Mouse (Mus musculus): ENCODE measurements around the gene Samhd1. TPM values are rescaled to one million over a fixed set of nuclear protein-coding genes. Genes with fewer than 3 reads are reported as not detected.

Samhd1 gene
- polyA plus RNA-seq (2014; fragmentation: Nextera tagmentation; extraction: Ambion mirVana) = 13.2 and 14.9 TPM in 2 replicates

DNA sequence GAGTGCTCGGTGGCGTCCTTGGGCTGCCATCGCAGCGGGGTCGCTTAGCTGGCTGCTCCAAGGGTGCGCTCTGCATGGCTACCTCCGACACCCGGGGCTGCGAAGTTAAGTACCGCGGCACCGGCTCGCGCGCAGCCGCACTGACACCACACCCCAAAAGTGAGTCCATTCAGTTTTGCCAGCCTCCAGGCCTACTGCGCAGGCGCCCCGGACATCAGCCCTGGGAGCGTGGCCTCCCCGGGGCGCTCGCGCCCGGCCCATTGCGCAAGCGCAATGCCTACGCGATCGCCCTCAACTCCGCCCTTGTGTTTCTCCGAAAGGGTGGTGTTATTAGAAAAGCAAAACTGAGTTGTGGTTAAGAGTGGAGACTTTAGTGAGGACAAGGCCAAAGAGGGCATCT is at the start of gene Samhd1:
Gene Samhd1 (minus strand): TSS at position 252 of the 400 bp plus-strand sequence.
- H3K36me3 ChIP-seq (ENCODE audit: control insufficient read depth, insufficient read depth, low read length) = no peaks in the 10 kb centered on the region
- H3K27ac ChIP-seq (ENCODE audit: low read depth, low read length) = 0 out of 2 replicates have a peak within 1 kb of the TSS, but pooled peaks have one; percentile 2
- ATAC-seq (ENCODE audit: low read depth) = peak; percentile 90
- peak within 1 kb of the TSS; percentile 37 for H3K9ac ChIP-seq (replicated peaks; ENCODE audit: low read depth, low read length)
- no peaks in the 10 kb centered on the region for H3K9me3 ChIP-seq (ENCODE audit: control insufficient read depth, low read length)
- H3K4me2 ChIP-seq (ENCODE audit: low read depth, low read length) = peak within 1 kb of the TSS; percentile 62
- no peaks in the 10 kb centered on the region for H3K4me1 ChIP-seq (ENCODE audit: control insufficient read depth, insufficient read depth, low read length)
- H3K4me3 ChIP-seq (ENCODE audit: low read depth, low read length) = peak within 1 kb of the TSS; percentile 57
- WGBS = under 1% methylated on average over 32 of the region's 32 CpGs
- no peaks in the 10 kb centered on the region for H3K27me3 ChIP-seq (ENCODE audit: control insufficient read depth, insufficient read depth, low read length)

DNA sequence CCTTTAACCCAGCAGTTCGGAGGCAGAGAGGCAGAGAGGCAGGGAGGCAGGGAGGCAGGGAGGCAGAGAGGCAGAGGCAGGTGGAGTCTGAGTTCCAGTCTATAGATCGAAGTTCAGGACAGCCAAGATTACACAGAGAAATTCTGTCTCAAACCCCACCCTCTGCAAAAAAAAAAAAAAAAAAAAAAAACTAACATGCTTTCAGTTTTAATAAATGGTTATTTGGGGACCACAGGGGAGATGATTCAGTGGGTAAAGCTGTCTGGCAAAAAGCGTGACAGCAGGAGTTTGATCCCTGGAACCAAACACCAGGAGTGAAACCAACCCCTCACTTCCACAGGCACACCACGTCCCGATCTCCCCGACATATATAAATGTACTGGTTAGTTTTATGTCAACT is 43.1 kb upstream of the Samhd1 start:
- Histone ChIP-seq H3K27me3 (ENCODE audit: control insufficient read depth, insufficient read depth, low read length) (no peaks in the 10 kb centered on the region), H3K9me3 (ENCODE audit: control insufficient read depth, low read length) (no peaks in the 10 kb centered on the region), H3K4me2 (ENCODE audit: low read depth, low read length) (no peak overlapping the region), H3K4me1 (ENCODE audit: control insufficient read depth, insufficient read depth, low read length) (no peaks in the 10 kb centered on the region), H3K4me3 (ENCODE audit: low read depth, low read length) (no peak overlapping the region), H3K36me3 (ENCODE audit: control insufficient read depth, insufficient read depth, low read length) (peaks cover 7% of the 10 kb centered on the region; the same call in 1 of the 2 replicates), H3K27ac (ENCODE audit: low read depth, low read length) (no peak overlapping the region), H3K9ac (replicated peaks; ENCODE audit: low read depth, low read length) (no peak overlapping the region)
- ATAC-seq (ENCODE audit: low read depth) = no peak
- WGBS = 86% methylated on average over 6 of the region's 6 CpGs

DNA sequence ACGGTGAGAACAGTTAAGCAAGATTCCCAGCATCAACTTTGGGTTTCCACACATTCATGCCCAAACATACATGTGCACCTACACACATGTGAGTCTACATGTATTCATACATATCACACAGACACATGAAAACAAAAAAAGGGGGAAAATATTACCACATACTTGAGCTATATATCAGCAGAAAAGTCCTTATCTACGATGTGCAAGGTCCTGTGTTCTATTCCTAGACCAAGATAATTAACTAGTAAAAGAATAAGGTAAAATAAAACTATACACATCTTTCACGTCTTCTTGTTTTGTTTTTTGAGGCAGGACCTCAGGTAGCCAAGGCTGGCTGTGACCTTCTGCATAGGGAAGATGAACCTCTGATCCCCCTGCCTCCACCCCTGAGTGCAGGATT is 41.2 kb upstream of the Samhd1 start:
- H3K4me2 ChIP-seq (ENCODE audit: low read depth, low read length) = no peak overlapping the region
- H3K27me3 ChIP-seq (ENCODE audit: control insufficient read depth, insufficient read depth, low read length) = no peaks in the 10 kb centered on the region
- no peak overlapping the region for H3K9ac ChIP-seq (replicated peaks; ENCODE audit: low read depth, low read length)
- ATAC-seq (ENCODE audit: low read depth) = no peak
- no peaks in the 10 kb centered on the region for H3K4me1 ChIP-seq (ENCODE audit: control insufficient read depth, insufficient read depth, low read length)
- no peak overlapping the region for H3K27ac ChIP-seq (ENCODE audit: low read depth, low read length)
- 98% methylated on average over 3 of the region's 3 CpGs for WGBS
- peaks cover 14% of the 10 kb centered on the region; the same call in 1 of the 2 replicates for H3K36me3 ChIP-seq (ENCODE audit: control insufficient read depth, insufficient read depth, low read length)
- no peaks in the 10 kb centered on the region for H3K9me3 ChIP-seq (ENCODE audit: control insufficient read depth, low read length)
- no peak overlapping the region for H3K4me3 ChIP-seq (ENCODE audit: low read depth, low read length)

DNA sequence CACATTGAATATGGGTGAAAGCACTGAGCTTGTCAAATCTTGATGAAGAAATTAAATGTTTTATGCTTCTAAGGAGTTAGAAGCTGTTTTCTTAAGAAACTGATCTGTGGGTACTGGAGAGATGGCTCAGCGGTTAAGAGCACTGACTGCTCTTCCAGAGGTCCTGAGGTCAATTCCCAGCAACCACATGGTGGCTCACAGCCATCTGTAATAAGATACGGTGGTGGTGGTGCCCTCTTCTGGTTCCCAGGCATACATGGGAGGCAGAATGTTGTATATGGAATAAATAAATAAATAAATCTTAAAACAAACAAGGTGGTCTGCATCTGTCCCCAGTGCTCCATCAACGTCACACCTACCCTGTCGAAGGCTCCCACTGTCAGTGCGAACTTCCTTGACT is 39.4 kb upstream of the Samhd1 start:
- H3K4me2 ChIP-seq (ENCODE audit: low read depth, low read length) = no peak overlapping the region
- peaks cover 14% of the 10 kb centered on the region; the same call in 1 of the 2 replicates for H3K36me3 ChIP-seq (ENCODE audit: control insufficient read depth, insufficient read depth, low read length)
- no peak for ATAC-seq (ENCODE audit: low read depth)
- H3K27ac ChIP-seq (ENCODE audit: low read depth, low read length) = no peak overlapping the region
- no peaks in the 10 kb centered on the region for H3K27me3 ChIP-seq (ENCODE audit: control insufficient read depth, insufficient read depth, low read length)
- H3K9ac ChIP-seq (replicated peaks; ENCODE audit: low read depth, low read length) = no peak overlapping the region
- no peaks in the 10 kb centered on the region for H3K9me3 ChIP-seq (ENCODE audit: control insufficient read depth, low read length)
- H3K4me3 ChIP-seq (ENCODE audit: low read depth, low read length) = no peak overlapping the region
- H3K4me1 ChIP-seq (ENCODE audit: control insufficient read depth, insufficient read depth, low read length) = no peaks in the 10 kb centered on the region
- WGBS = 82% methylated on average over 5 of the region's 5 CpGs

DNA sequence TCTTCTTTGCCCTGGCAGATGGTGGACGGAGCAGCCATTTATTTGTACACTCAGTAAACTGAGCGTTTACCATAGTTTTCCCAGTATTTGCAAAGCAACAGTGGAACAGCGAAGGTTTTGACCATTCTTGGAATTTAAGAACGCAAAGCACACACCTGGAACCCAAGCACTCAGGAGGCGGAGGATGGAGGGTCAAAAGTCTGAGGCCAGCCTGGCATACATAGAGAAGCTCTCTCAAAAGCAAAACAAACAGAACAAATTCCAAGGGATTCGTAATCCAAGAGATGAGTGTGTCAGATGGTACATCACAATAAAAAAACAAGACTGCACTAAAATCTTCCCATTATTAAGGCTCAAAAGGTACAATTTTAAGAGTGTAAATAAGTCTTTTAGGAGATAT is 38.5 kb upstream of the Samhd1 start:
- no peak for ATAC-seq (ENCODE audit: low read depth)
- H3K27me3 ChIP-seq (ENCODE audit: control insufficient read depth, insufficient read depth, low read length) = no peaks in the 10 kb centered on the region
- H3K4me1 ChIP-seq (ENCODE audit: control insufficient read depth, insufficient read depth, low read length) = no peaks in the 10 kb centered on the region
- H3K4me3 ChIP-seq (ENCODE audit: low read depth, low read length) = no peak overlapping the region
- no peak overlapping the region for H3K4me2 ChIP-seq (ENCODE audit: low read depth, low read length)
- 94% methylated on average over 6 of the region's 6 CpGs for WGBS
- H3K27ac ChIP-seq (ENCODE audit: low read depth, low read length) = no peak overlapping the region
- no peaks in the 10 kb centered on the region for H3K9me3 ChIP-seq (ENCODE audit: control insufficient read depth, low read length)
- no peak overlapping the region for H3K9ac ChIP-seq (replicated peaks; ENCODE audit: low read depth, low read length)
- peaks cover 15% of the 10 kb centered on the region; the same call in 1 of the 2 replicates for H3K36me3 ChIP-seq (ENCODE audit: control insufficient read depth, insufficient read depth, low read length)

DNA sequence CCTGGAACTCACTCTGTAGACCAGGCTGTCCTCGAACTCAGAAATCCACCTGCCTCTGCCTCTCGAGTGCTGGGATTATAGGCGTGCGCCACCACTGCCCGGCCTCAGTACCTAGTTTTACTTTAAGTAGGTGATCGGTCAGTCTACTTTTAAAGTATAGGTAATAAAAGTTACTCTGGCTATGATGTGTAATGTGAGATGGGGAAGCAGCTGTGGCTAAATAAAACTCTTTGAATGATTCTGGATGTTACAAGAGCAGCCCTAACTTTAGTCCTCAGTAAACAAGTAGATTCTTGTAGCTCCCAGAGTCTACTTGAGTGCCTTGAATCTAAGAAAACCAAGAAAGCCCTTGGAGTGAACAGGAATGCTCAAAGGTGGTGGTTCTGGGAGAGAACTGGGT is 37.9 kb upstream of the Samhd1 start:
- ATAC-seq (ENCODE audit: low read depth) = no peak
- Histone ChIP-seq H3K4me3 (ENCODE audit: low read depth, low read length) (no peak overlapping the region), H3K36me3 (ENCODE audit: control insufficient read depth, insufficient read depth, low read length) (peaks cover 17% of the 10 kb centered on the region; the same call in 1 of the 2 replicates), H3K27ac (ENCODE audit: low read depth, low read length) (no peak overlapping the region), H3K4me1 (ENCODE audit: control insufficient read depth, insufficient read depth, low read length) (no peaks in the 10 kb centered on the region), H3K9ac (replicated peaks; ENCODE audit: low read depth, low read length) (no peak overlapping the region), H3K9me3 (ENCODE audit: control insufficient read depth, low read length) (no peaks in the 10 kb centered on the region), H3K27me3 (ENCODE audit: control insufficient read depth, insufficient read depth, low read length) (no peaks in the 10 kb centered on the region), H3K4me2 (ENCODE audit: low read depth, low read length) (no peak overlapping the region)
- WGBS = 97% methylated on average over 6 of the region's 6 CpGs

DNA sequence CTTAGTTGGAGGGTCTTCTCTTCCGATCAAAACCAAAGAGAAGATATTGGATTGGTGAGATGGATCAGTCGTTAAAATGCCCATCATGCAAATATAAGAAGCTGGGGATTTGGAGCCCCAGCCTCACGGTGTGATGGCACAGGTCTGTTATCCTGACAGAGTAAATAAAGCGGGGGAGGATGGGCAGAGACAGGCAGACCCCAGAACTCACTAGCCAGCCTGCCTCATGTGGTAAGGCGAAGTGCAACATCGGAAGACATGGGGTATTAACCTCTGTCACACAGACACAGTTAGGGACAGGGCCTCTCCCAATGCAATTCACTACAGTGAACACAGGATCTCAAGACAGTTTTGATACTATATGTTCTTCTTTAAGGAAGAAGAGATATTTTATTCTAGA is 35.6 kb upstream of the Samhd1 start:
- Histone ChIP-seq H3K4me1 (ENCODE audit: control insufficient read depth, insufficient read depth, low read length) (no peaks in the 10 kb centered on the region), H3K4me3 (ENCODE audit: low read depth, low read length) (no peak overlapping the region), H3K9me3 (ENCODE audit: control insufficient read depth, low read length) (no peaks in the 10 kb centered on the region), H3K27ac (ENCODE audit: low read depth, low read length) (no peak overlapping the region), H3K4me2 (ENCODE audit: low read depth, low read length) (no peak overlapping the region), H3K27me3 (ENCODE audit: control insufficient read depth, insufficient read depth, low read length) (no peaks in the 10 kb centered on the region), H3K36me3 (ENCODE audit: control insufficient read depth, insufficient read depth, low read length) (0 out of 2 replicates have a peak, but pooled peaks cover 11% of the 10 kb centered on the region), H3K9ac (replicated peaks; ENCODE audit: low read depth, low read length) (no peak overlapping the region)
- no peak for ATAC-seq (ENCODE audit: low read depth)
- WGBS = 42% methylated on average over 6 of the region's 6 CpGs

DNA sequence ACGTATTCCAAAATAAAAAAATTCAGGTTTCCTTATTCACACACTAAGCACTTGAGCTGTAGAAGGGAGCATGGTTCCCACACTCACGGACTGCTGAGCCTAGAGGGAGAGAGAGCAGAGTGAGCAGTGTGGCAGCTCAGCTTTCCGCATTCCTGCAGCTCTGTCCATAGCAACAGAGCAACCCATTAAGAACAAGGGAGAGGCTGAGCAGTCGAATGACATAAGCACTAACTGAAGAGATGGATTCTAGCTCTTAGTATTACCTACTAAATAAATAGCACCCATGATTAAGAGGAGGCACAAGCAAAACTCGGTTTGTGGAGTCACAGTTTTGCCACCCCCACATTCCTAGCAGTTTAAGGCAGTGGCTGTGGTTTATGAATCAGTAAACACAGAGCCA is 35.1 kb upstream of the Samhd1 start:
- ATAC-seq (ENCODE audit: low read depth) = peak; percentile 79; the same call in 1 of the 2 replicates
- Histone ChIP-seq H3K36me3 (ENCODE audit: control insufficient read depth, insufficient read depth, low read length) (0 out of 2 replicates have a peak, but pooled peaks cover 11% of the 10 kb centered on the region), H3K9me3 (ENCODE audit: control insufficient read depth, low read length) (no peaks in the 10 kb centered on the region), H3K9ac (replicated peaks; ENCODE audit: low read depth, low read length) (no peak overlapping the region), H3K27ac (ENCODE audit: low read depth, low read length) (no peak overlapping the region), H3K4me1 (ENCODE audit: control insufficient read depth, insufficient read depth, low read length) (no peaks in the 10 kb centered on the region), H3K27me3 (ENCODE audit: control insufficient read depth, insufficient read depth, low read length) (no peaks in the 10 kb centered on the region), H3K4me2 (ENCODE audit: low read depth, low read length) (no peak overlapping the region), H3K4me3 (ENCODE audit: low read depth, low read length) (no peak overlapping the region)
- WGBS = 22% methylated on average over 5 of the region's 5 CpGs

DNA sequence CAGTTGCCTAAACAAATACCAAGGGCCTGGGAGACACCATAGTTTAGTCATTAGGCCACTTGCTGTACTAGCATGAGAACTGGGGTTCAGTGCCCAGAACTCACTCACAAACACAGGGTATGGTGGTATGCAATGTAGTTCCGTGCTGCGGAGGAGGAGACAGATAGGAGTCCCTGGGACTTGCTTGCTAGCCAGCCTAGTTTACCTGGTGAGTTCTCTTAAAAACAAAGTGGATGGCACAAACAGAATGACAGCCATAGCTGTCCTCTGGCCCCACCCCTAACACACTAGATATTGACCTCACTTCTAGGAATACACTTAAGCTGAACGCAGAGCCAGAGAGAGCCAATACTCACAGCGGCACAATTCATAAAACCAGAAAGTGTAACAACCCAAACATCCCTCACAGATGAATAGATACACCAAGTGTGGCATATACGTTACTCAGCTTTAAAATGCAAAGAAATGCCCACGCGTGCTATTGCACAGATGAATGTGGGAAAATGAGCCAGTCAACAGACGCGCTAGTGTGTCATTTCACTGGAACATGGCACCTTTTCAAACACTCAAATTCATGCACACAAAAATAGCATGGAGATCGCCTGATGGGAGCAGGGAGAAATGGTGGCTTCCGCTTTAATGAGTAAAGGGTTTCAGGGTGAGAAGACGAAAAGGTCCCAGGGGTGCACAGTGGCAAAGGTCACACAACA is 31.5 kb upstream of the Samhd1 start:
- 96% methylated on average over 12 of the region's 12 CpGs for WGBS
- no peak for ATAC-seq (ENCODE audit: low read depth)
- H3K9me3 ChIP-seq (ENCODE audit: control insufficient read depth, low read length) = no peaks in the 10 kb centered on the region
- no peak overlapping the region for H3K4me2 ChIP-seq (ENCODE audit: low read depth, low read length)
- no peaks in the 10 kb centered on the region for H3K27me3 ChIP-seq (ENCODE audit: control insufficient read depth, insufficient read depth, low read length)
- H3K4me3 ChIP-seq (ENCODE audit: low read depth, low read length) = no peak overlapping the region
- H3K9ac ChIP-seq (replicated peaks; ENCODE audit: low read depth, low read length) = no peak overlapping the region
- peaks cover 12% of the 10 kb centered on the region; the same call in 1 of the 2 replicates for H3K36me3 ChIP-seq (ENCODE audit: control insufficient read depth, insufficient read depth, low read length)
- no peaks in the 10 kb centered on the region for H3K4me1 ChIP-seq (ENCODE audit: control insufficient read depth, insufficient read depth, low read length)
- H3K27ac ChIP-seq (ENCODE audit: low read depth, low read length) = no peak overlapping the region
